Mouse (Mus musculus) embryonic facial prominence, embryonic 10.5 days (tissue): Measurements from ENCODE around the gene Brdt. TPM values are rescaled to one million over a fixed set of nuclear protein-coding genes. Genes with fewer than 3 reads are reported as not detected.
"Not testable (repeated sequence)": the region's sequence is repeated elsewhere in the genome, so short reads cannot be mapped to it uniquely, and the experiment has no call there.

ENCODE experiments used
- DNase-seq: peaks from one replicate; pipeline ENCODE4 v3.0.0-alpha.2; 2017; ENCODE audit warnings: low spot score
- H3K27ac ChIP-seq: fragments of 300-500 bp; sonication (generic); replicated peaks from 2 replicates; pipeline ENCODE4 v1.5.1; 2016; ENCODE audit warnings: mild to moderate bottlenecking
- H3K27me3 ChIP-seq: fragments of 300-500 bp; sonication (generic); replicated peaks from 2 replicates; pipeline ENCODE4 v1.6.1; 2016; ENCODE audit warnings: low read depth, mild to moderate bottlenecking; ENCODE audit not compliant: poor library complexity, severe bottlenecking
- H3K36me3 ChIP-seq: fragments of 300-500 bp; sonication (generic); replicated peaks from 2 replicates; pipeline ENCODE4 v1.6.1; 2016; ENCODE audit warnings: mild to moderate bottlenecking, moderate library complexity
- H3K4me1 ChIP-seq: fragments of 300-500 bp; sonication (generic); 2 replicates; pipeline ENCODE4 v1.6.1; 2016
- H3K4me3 ChIP-seq: fragments of 300-500 bp; sonication (generic); 2 replicates; pipeline ENCODE4 v1.5.1; 2016; ENCODE audit warnings: mild to moderate bottlenecking, moderate library complexity
- H3K9me3 ChIP-seq: fragments of 300-500 bp; sonication (generic); 2 replicates; pipeline ENCODE4 v1.6.1; 2016; ENCODE audit warnings: mild to moderate bottlenecking
- WGBS: fragments of 180-500 bp; shearing (Covaris S2); methylation state at CpG from one replicate; pipeline ENCODE4 v1.1.7; 2016; 5-methylcytosine and 5-hydroxymethylcytosine counted together
- polyA plus RNA-seq: library from polyadenylated mRNA; unstranded; fragments of >200 nt; fragmentation: Nextera tagmentation; extraction: Ambion mirVana; gene quantifications from 2 replicates; pipeline ENCODE4 v1.2.1, GENCODE M21; 2016

The Brdt gene
- polyA plus RNA-seq, 1 experiment from 2014 or later = 1.6 TPM

- DNase-seq = no peak
- Histone ChIP-seq H3K9me3 (no peaks in the 10 kb centered on the region), H3K27ac (no peak overlapping the region), H3K4me1 (no peaks in the 10 kb centered on the region), H3K4me3 (no peak overlapping the region), H3K36me3 (no peaks in the 10 kb centered on the region), H3K27me3 (no peaks in the 10 kb centered on the region)
- 67% methylated on average over 3 of the region's 3 CpGs for WGBS
These were observed 23.0 kb downstream of the Brdt start for GRCm38 (mm10) chr5:107353981-107354380.

GRCm38 (mm10) chr5:107355801-107356200 is 24.8 kb downstream of the Brdt start:
- H3K27ac ChIP-seq = no peak overlapping the region
- H3K4me3 ChIP-seq = no peak overlapping the region
- no peaks in the 10 kb centered on the region for H3K36me3 ChIP-seq
- 42% methylated on average over 1 of the region's 1 CpGs for WGBS
- no peaks in the 10 kb centered on the region for H3K9me3 ChIP-seq
- no peak for DNase-seq
- H3K27me3 ChIP-seq = no peaks in the 10 kb centered on the region
- 0 out of 2 replicates have a peak, but pooled peaks cover 5% of the 10 kb centered on the region for H3K4me1 ChIP-seq

- WGBS = 90% methylated on average over 8 of the region's 8 CpGs
- no peaks in the 10 kb centered on the region for H3K27me3 ChIP-seq
- H3K4me3 ChIP-seq = no peak overlapping the region
- no peaks in the 10 kb centered on the region for H3K36me3 ChIP-seq
- DNase-seq = no peak
- H3K9me3 ChIP-seq = no peaks in the 10 kb centered on the region
- H3K27ac ChIP-seq = no peak overlapping the region
- H3K4me1 ChIP-seq = 0 out of 2 replicates have a peak, but pooled peaks cover 5% of the 10 kb centered on the region
These were observed 26.8 kb downstream of the Brdt start for GRCm38 (mm10) chr5:107357723-107358122.

GRCm38 (mm10) chr5:107359395-107360053 is 28.6 kb downstream of the Brdt start:
- WGBS = under 1% methylated on average over 40 of the region's 40 CpGs
- H3K36me3 ChIP-seq = no peaks in the 10 kb centered on the region; the same call in 1 of the 2 replicates
- H3K27ac ChIP-seq = peak overlapping the region; percentile 82
- peak overlapping the region; percentile 77 for H3K4me3 ChIP-seq
- H3K9me3 ChIP-seq = no peaks in the 10 kb centered on the region
- no peaks in the 10 kb centered on the region for H3K27me3 ChIP-seq
- H3K4me1 ChIP-seq = 0 out of 2 replicates have a peak, but pooled peaks cover 5% of the 10 kb centered on the region
- peak; percentile 92 for DNase-seq

GRCm38 (mm10) chr5:107360054-107360730 is 29.2 kb downstream of the Brdt start:
- peak overlapping the region; percentile 77 for H3K4me3 ChIP-seq
- H3K36me3 ChIP-seq = no peaks in the 10 kb centered on the region; the same call in 1 of the 2 replicates
- no peak for DNase-seq
- H3K27ac ChIP-seq = peak overlapping the region; percentile 82
- H3K27me3 ChIP-seq = no peaks in the 10 kb centered on the region
- WGBS = 23% methylated on average over 9 of the region's 9 CpGs
- H3K4me1 ChIP-seq = 0 out of 2 replicates have a peak, but pooled peaks cover 5% of the 10 kb centered on the region
- H3K9me3 ChIP-seq = no peaks in the 10 kb centered on the region

- DNase-seq = no peak
These were observed 39.1 kb downstream of the Brdt start for GRCm38 (mm10) chr5:107370040-107370439.

GRCm38 (mm10) chr5:107371335-107371734 is 40.4 kb downstream of the Brdt start:
- WGBS = 83% methylated on average over 5 of the region's 5 CpGs
- Histone ChIP-seq H3K9me3 (no peaks in the 10 kb centered on the region), H3K27ac (no peak overlapping the region), H3K36me3 (no peaks in the 10 kb centered on the region), H3K4me3 (no peak overlapping the region), H3K27me3 (no peaks in the 10 kb centered on the region), H3K4me1 (peaks cover 7% of the 10 kb centered on the region; the same call in 1 of the 2 replicates)
- DNase-seq = no peak

More at GRCm38 (mm10) chr5:107370040-107370439, 39.1 kb downstream of the Brdt start:
- H3K9me3 ChIP-seq = no peaks in the 10 kb centered on the region
- H3K4me1 ChIP-seq = peaks cover 7% of the 10 kb centered on the region; the same call in 1 of the 2 replicates
- H3K36me3 ChIP-seq = no peaks in the 10 kb centered on the region
- 75% methylated on average over 3 of the region's 3 CpGs for WGBS
- no peak overlapping the region for H3K4me3 ChIP-seq
- no peak overlapping the region for H3K27ac ChIP-seq
- H3K27me3 ChIP-seq = no peaks in the 10 kb centered on the region

GRCm38 (mm10) chr5:107373256-107373655 is 42.3 kb downstream of the Brdt start:
- no peaks in the 10 kb centered on the region for H3K36me3 ChIP-seq
- DNase-seq = no peak
- H3K27ac ChIP-seq = no peak overlapping the region
- WGBS = 93% methylated on average over 4 of the region's 4 CpGs
- peaks cover 7% of the 10 kb centered on the region; the same call in 1 of the 2 replicates for H3K4me1 ChIP-seq
- H3K4me3 ChIP-seq = no peak overlapping the region
- no peaks in the 10 kb centered on the region for H3K27me3 ChIP-seq
- H3K9me3 ChIP-seq = no peaks in the 10 kb centered on the region

GRCm38 (mm10) chr5:107386448-107386847 is 55.5 kb downstream of the Brdt start:
- not testable (repeated sequence) for H3K4me1 ChIP-seq, H3K9me3 ChIP-seq, H3K27me3 ChIP-seq, H3K27ac ChIP-seq, H3K4me3 ChIP-seq, DNase-seq, H3K36me3 ChIP-seq

- Histone ChIP-seq H3K9me3 (no peaks in the 10 kb centered on the region), H3K27me3 (no peaks in the 10 kb centered on the region), H3K4me3 (no peak overlapping the region), H3K36me3 (no peaks in the 10 kb centered on the region), H3K27ac (no peak overlapping the region), H3K4me1 (no peaks in the 10 kb centered on the region)
- WGBS = 95% methylated on average over 1 of the region's 1 CpGs
- DNase-seq = no peak
These were observed 56.8 kb downstream of the Brdt start for GRCm38 (mm10) chr5:107387788-107388187.

GRCm38 (mm10) chr5:107389373-107389772 is 58.4 kb downstream of the Brdt start:
- no peak for DNase-seq
- 89% methylated on average over 2 of the region's 2 CpGs for WGBS

GRCm38 (mm10) chr5:107394437-107394836 is 63.5 kb downstream of the Brdt start:
- Histone ChIP-seq H3K9me3 (no peaks in the 10 kb centered on the region), H3K27me3 (no peaks in the 10 kb centered on the region), H3K36me3 (no peaks in the 10 kb centered on the region), H3K4me1 (peaks cover 3% of the 10 kb centered on the region; the same call in 1 of the 2 replicates), H3K4me3 (no peak overlapping the region), H3K27ac (no peak overlapping the region)
- no peak for DNase-seq
- WGBS = 71% methylated on average over 2 of the region's 2 CpGs

More at GRCm38 (mm10) chr5:107389373-107389772, 58.4 kb downstream of the Brdt start:
- H3K9me3 ChIP-seq = no peaks in the 10 kb centered on the region
- H3K27ac ChIP-seq = no peak overlapping the region
- no peak overlapping the region for H3K4me3 ChIP-seq
- H3K27me3 ChIP-seq = no peaks in the 10 kb centered on the region
- H3K36me3 ChIP-seq = no peaks in the 10 kb centered on the region
- peaks cover 1% of the 10 kb centered on the region; the same call in 1 of the 2 replicates for H3K4me1 ChIP-seq

GRCm38 (mm10) chr5:107402436-107402835 is 71.5 kb downstream of the Brdt start, which contains the start of gene Ephx4:
Gene Ephx4, plus strand, starts transcription at chr5:107402736.
- no peak for DNase-seq
- H3K27me3 ChIP-seq = peaks cover 39% of the 10 kb centered on the region
- H3K4me3 ChIP-seq = peak within 1 kb of the TSS; percentile 76
- H3K9me3 ChIP-seq = no peaks in the 10 kb centered on the region
- H3K27ac ChIP-seq = peak within 1 kb of the TSS; percentile 70
- H3K36me3 ChIP-seq = no peaks in the 10 kb centered on the region
- H3K4me1 ChIP-seq = peaks cover 17% of the 10 kb centered on the region
- 11% methylated on average over 5 of the region's 5 CpGs for WGBS
